ENCODE assay signal across 10 mouse cellular contexts in the genomic region with DNA sequence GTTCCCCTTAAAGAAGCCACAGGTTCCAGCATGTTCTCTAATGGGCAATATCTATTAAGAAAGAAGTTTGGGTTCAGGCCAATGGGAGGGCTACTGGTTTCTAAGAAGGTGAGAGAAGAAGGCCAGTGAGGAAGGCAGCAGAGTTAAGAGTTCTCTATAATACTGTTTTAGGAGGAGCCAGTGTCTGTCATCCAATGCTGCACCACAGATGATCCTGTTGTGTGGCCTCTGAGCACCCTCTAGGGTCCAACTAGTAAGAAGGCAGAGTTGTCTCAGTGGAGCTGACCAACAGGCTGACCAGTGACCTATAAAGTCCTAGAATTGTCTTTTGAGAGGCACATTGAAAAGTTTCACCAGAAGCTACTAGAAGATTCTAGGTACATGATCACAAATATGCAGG.
DNase-seq lines count a peak whose midpoint lies in the region; ATAC-seq and TF ChIP-seq lines count a peak whose summit lies in the region.
"Had no signal": no experiment of that assay in that cellular context is flagged by ENCODE, and none has a peak within 500 bp of the region (broad histone marks: within the 10 kb centered on the region; RNA-seq: fewer than 3 reads in every experiment).

No protein-coding gene starts in this region.

- 0 out of 2 replicates have a peak, but pooled peaks cover 4% of the 10 kb centered on the region for H3K4me1 ChIP-seq in kidney, embryonic 15.5 days
- no peaks in the 10 kb centered on the region for H3K4me1 ChIP-seq in lung, embryonic 14.5 days (ENCODE audit: insufficient read depth)
- H3K4me1 ChIP-seq: forebrain, embryonic 13.5 days; megakaryocyte, embryonic 14.5 days had no signal

- H3K27me3 ChIP-seq in kidney, embryonic 15.5 days: no peaks in the 10 kb centered on the region
- H3K27me3 ChIP-seq in lung, embryonic 14.5 days (ENCODE audit: insufficient read depth, low read length): no peaks in the 10 kb centered on the region
- H3K27me3 ChIP-seq: forebrain, embryonic 13.5 days; megakaryocyte, embryonic 14.5 days had no signal

- no peak overlapping the region for H3K4me3 ChIP-seq in kidney, embryonic 15.5 days (replicated peaks)
- no peak overlapping the region for H3K4me3 ChIP-seq in lung, embryonic 14.5 days (ENCODE audit: low read depth, low read length)
- H3K4me3 ChIP-seq: forebrain, embryonic 13.5 days; megakaryocyte, embryonic 14.5 days had no signal

- H3K36me3 ChIP-seq in kidney, embryonic 15.5 days: no peaks in the 10 kb centered on the region
- no peaks in the 10 kb centered on the region for H3K36me3 ChIP-seq in lung, embryonic 14.5 days (ENCODE audit: insufficient read depth)

- H3K9ac ChIP-seq in kidney, embryonic 15.5 days: no peak overlapping the region
- no peak overlapping the region for H3K9ac ChIP-seq in lung, embryonic 14.5 days
- H3K9ac ChIP-seq: forebrain, embryonic 13.5 days had no signal

- TF ChIP-seq CTCF in lung, embryonic 14.5 days (IDR thresholded peaks at IDR 0.05; ENCODE audit: low read depth): peak; percentile 23; the same call in 1 of the 2 replicates

- no peak overlapping the region for H3K27ac ChIP-seq in kidney, embryonic 15.5 days
- H3K27ac ChIP-seq in lung, embryonic 14.5 days (ENCODE audit: low read depth): no peak overlapping the region
- H3K27ac ChIP-seq: forebrain, embryonic 13.5 days had no signal

- H3K4me2 ChIP-seq in kidney, embryonic 15.5 days: no peak overlapping the region
- H3K4me2 ChIP-seq in lung, embryonic 14.5 days: no peak overlapping the region
- H3K4me2 ChIP-seq: forebrain, embryonic 13.5 days had no signal

- ATAC-seq in kidney, embryonic 15.5 days (replicated peaks; ENCODE audit: low FRiP score): no peak
- ATAC-seq in lung, embryonic 14.5 days (ENCODE audit: insufficient read depth): no peak
- ATAC-seq in inflammation-experienced regulatory T-cells, adult 6 months: no peak
- ATAC-seq: forebrain, embryonic 13.5 days had no signal

- H3K9me3 ChIP-seq in kidney, embryonic 15.5 days (replicated peaks): no peaks in the 10 kb centered on the region
- H3K9me3 ChIP-seq in lung, embryonic 14.5 days (ENCODE audit: low read depth, low read length): no peaks in the 10 kb centered on the region
- H3K9me3 ChIP-seq: forebrain, embryonic 13.5 days had no signal

- DNase-seq in embryo, embryonic 10 days (ENCODE audit: low spot score): peak; percentile 12
- no peak for DNase-seq in embryo, embryonic 9.5 days (ENCODE audit: extremely low spot score)
- peak; percentile 21 to 22 for DNase-seq in kidney, adult 8-10 months
- peak; percentile 89 for DNase-seq in adipocyte (ENCODE audit: low spot score)
- DNase-seq in lung, embryonic 14.5 days: peak; percentile 14
- no peak for DNase-seq in c-Kit-positive CD71-positive TER-119-positive erythroid progenitor cells, embryonic 14.5 days (ENCODE audit: low spot score)

Comparison
In these comparisons a context has a peak if more than half of its experiments do, and no peak if none do; other contexts are left out.
1. DNase-seq: peak in embryo, embryonic 10 days (single experiment), kidney, adult 8-10 months (2 of 2), adipocyte (single experiment) and lung, embryonic 14.5 days (single experiment); none in embryo, embryonic 9.5 days (single experiment) and c-Kit-positive CD71-positive TER-119-positive erythroid progenitor cells, embryonic 14.5 days (single experiment).